Mouse (Mus musculus) c-Kit-positive CD71-positive TER-119-positive erythroid progenitor cells, embryonic 14.5 days (primary cell): ENCODE results near the gene Rab1b.
A peak's percentile ranks its signal among the peaks of the same experiment; 100 is the strongest.
"Not testable (repeated sequence)": the region's sequence is repeated elsewhere in the genome, so short reads cannot be mapped to it uniquely, and the experiment has no call there.

Experiments used
- DNase-seq: peaks from one replicate; pipeline ENCODE4 v3.0.0-alpha.2; 2013; ENCODE audit warnings: low spot score

The Rab1b gene

DNA sequence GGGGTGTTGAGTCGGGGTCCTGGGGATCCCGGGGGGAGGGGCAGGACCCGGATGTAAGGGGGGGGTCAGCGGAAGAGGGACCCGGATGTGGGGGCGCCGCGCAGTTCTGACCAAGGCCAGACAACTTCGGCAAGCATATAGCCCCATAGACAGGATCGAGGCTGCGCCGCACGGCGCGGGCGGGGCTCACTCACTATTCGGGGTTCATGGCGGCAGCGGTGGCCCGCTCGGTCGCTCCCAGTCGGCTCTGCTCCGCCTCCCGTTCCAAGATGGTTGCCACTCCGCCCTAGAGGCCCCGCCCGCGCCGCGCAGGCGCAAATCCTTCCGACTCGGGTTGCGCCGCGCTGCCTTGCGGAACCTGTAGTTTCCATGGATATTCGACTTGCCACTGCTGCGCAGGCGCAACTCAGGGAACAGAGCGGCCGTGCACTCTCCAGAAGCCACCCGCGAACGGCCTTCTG lies at the start of gene Rab1b:
TSS of gene Rab1b (minus strand) at position 342 of the 461 bp plus-strand sequence.
- peak; percentile 98 for DNase-seq

- no peak for DNase-seq
Observed at GRCm38 (mm10) chr19:5152261-5152660, 45.4 kb upstream of the Rab1b start.

GRCm38 (mm10) chr19:5151741-5152140 lies 44.9 kb upstream of the Rab1b start:
- no peak for DNase-seq

- DNase-seq: peak; percentile 51
Observed at GRCm38 (mm10) chr19:5151331-5151730, 44.5 kb upstream of the Rab1b start.

- no peak for DNase-seq
Observed at GRCm38 (mm10) chr19:5150358-5150757, 43.5 kb upstream of the Rab1b start.

DNA sequence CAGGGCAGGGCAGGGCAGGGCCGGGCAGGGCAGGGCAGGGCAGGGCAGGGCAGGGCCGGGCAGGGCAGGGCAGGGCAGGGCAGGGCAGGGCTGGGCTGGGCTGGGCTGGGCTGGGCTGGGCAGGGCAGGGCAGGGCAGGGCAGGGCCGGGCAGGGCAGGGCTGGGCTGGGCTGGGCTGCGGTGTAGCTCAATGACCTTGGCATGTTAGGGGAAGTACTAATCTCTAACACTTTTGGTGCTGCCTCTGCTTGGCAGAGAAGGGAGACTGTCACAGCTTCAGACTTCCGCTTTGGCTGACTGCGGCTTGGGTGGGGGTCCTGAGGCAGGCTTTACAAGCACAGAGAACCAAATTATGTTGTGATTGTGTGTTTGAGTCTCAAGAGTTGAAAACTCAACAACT lies 42.2 kb upstream of the Rab1b start:
- not testable (repeated sequence) for DNase-seq

DNA sequence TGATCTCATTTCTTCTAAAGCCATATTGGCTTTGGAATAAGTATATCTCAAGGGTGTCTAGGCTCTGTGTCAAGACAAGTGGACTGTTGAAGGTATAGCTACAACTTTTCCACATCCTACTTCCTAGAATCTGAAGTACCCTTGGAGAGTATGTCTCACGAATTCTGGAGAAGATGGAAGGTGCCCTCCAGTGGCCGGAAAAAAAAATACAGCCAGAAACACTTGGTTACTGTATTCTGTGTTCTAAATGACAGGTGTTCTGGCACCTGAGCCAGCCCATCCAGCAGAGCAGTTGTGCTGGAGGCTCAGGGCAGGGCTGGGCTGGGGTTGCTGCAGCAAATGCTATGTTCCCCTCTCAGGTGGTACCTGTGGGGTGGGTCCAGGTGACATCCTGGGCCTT lies 32.8 kb upstream of the Rab1b start:
- DNase-seq: peak; percentile 44

DNA sequence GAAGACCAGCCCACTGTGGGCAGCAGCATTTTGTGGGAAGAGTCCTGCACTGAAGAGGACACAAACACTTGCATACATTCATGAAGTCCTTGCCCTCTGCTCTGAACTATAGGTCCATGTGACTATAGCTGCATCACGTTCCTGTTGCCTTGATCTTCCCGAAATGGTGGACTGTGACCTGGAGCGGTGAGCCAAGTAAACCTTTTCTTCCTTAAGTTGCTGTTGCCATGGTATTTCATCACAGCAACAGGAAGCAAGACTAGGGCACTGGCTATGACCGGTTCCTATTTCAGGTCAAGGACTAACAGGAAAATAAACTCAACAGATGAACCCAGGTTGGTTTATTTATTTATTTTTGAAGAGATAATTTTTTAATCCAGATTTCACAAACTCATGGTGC lies 24.4 kb upstream of the Rab1b start:
- DNase-seq: no peak

DNA sequence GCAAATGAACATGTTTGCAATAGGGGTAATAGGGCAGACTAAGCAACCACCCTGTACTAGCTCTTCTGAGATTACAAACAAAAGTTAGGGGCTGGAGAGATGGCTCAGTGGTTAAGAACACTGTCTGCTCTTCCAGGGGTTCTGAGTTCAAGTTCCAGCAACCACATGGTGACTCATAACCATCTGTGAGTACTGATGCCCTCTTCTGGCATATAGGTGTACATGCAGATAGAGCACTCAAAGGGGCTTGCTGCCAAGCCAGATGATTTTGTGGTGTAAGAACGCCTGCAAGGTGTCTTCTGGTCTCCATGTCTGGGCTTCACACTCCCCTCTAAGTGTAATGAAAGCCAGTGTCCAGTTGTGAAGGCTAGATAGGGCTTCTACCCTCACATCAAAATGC lies 22.9 kb upstream of the Rab1b start:
- DNase-seq: no peak

GRCm38 (mm10) chr19:5124055-5124614 lies 17.3 kb upstream of the Rab1b start:
- no peak for DNase-seq

- no peak for DNase-seq
Observed at GRCm38 (mm10) chr19:5123241-5123640, 16.4 kb upstream of the Rab1b start.

GRCm38 (mm10) chr19:5122492-5122891 lies 15.6 kb upstream of the Rab1b start:
- DNase-seq: no peak

DNA sequence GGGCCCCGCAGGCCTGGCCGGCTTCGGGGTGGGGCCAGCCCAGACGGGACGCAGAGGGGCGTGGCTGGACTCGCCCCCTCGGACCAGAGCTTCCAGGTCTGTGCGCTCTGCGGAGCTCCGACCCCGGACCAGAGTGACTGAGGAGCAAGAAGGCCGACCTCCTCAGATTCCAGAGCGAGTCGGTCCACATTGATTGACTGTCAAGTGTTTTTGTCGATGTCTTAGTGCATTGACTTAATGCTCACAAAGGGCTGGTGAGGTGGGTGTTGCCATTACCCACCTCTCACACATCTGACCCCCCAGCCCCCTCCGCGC lies 11.5 kb upstream of the Rab1b start, which contains the start of gene Klc2:
TSS of gene Klc2 (minus strand) at position 177 of the 315 bp plus-strand sequence.
- DNase-seq: no peak

GRCm38 (mm10) chr19:5117494-5118383 lies 10.9 kb upstream of the Rab1b start:
- peak; percentile 70 for DNase-seq

GRCm38 (mm10) chr19:5113783-5114182 lies 6.9 kb upstream of the Rab1b start:
- DNase-seq: no peak

DNA sequence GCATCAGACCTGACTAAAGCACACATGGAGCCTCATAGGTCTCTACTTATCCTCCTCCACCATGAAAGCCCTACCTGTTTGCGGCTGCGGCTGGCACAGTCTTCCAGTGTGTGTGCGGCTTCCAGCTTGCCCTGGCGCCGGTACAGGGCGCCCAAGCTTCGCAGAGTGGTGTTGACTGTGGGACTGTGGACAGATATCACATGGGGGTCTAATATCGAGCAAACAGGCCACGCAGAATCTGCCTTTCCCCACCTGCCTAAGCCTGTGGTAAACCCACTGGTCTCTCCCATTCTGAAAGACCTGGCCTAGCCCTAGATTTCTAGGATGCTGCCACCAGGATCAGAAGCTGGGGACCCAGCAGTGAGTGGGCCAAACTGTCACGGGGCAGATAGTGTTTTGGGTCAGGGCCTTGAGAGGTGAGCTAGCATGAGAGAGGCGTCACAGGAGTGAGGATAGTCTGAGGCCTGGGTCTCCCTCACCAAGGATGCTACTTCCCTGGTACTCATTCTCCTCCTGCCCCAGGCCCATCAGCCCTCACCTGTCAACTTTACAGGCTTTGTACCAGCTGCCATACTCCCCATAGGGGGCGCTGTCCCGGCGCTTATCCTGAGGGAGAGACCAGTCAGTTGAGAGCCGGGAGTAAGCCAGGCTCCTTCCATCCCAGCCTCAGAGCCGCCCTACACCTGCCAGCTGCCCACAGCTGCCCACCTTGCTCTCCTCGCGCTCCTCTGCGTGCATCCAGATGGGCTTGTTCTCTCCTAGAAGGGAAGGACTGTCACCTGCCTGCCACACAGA lies 3.0 kb upstream of the Rab1b start:
- DNase-seq: no peak

DNA sequence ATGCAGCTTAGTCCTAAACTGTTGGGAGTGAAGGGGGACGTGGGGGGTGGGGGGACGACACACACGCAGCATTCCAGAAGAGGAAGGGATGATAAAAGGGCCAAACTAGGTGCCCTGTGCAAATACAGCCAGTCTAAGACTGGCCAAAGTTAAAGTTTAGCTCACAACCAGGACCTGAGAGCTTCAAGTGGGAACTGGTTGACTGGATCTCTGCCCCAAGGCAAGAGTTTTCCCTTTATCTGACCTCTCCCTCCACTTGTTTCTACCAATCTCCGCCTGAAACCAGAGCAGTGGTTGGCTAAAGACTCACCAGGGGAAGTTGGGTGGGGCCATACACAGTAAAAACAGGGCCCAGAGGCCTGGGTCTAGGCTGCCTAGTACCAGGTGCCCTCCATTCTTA lies 1.8 kb upstream of the Rab1b start:
- DNase-seq: no peak

- no peak for DNase-seq
Observed at GRCm38 (mm10) chr19:5108271-5108575, 1.4 kb upstream of the Rab1b start.

- no peak for DNase-seq
Observed at GRCm38 (mm10) chr19:5107556-5108270, 841 bp upstream of the Rab1b start.

DNA sequence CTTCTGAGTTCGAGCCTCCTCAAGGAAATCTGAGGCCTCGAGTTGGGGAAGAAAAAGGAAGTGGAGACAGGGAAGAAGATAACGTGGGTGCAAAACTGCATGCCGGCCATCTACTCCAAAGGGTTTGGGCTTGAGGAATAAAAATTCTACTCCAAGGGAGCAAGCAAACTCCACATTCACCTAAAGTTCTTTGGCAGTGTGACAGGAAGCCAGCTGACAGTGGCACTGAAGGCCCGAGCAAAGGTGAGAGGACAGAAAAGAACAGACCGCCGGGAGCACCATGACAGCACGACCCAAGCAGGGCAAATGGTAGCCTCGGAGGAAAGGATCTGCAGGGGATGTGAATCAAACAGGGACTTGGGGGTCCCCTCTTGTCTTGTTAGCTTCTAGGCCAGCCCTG lies 798 bp downstream of the Rab1b start:
- no peak for DNase-seq

DNA sequence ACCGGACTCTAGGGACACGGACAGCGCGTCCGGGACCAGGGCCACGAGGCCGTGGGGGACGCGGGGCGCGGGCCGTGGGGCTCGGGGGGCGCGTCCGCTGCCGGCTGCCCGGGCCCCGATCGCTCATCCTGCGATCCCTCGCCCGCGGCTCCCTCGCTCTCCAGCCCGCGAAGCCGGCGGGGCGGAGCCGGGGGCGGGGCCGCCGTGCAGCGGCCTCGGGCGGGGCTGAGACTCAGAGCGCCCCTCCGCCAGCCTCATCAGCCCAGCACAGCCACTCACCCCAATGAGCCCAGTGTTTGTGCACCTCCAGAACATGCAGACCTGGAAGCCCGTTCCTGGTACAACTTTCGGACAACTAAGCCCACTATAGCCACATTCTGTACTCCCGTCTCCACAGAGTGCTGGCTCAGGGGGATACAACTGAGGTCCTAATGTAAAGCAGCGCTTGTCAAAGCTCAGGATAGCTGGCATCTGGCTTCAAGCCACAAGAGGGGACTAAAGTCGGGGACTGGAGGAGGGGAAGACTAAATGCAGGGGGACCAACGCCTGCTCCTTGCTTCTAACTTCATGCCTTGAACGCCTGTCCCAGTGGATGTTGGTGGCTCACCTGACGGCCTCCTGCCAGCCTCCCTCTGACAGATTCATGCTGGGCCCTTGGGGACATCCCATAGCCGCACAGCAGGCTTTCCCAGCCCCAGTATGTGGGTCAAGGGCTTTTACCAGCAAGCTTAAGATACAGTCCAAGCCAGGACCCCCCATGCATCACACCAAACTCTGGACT lies 8.3 kb downstream of the Rab1b start, which contains the start of gene Cnih2:
TSS of gene Cnih2 (minus strand) at position 159 of the 781 bp plus-strand sequence.
- DNase-seq: no peak
